Mouse (Mus musculus): ENCODE results near the gene Cdnf. TPM values are rescaled to one million over a fixed set of nuclear protein-coding genes. Genes with fewer than 3 reads are reported as not detected.

The Cdnf gene
- total RNA-seq, 4 experiments from 2014 or later = 46.1 to 59.1 (median 53.0) TPM

Other genes starting within 250 kb of the Cdnf start
- 10 to 100 TPM in 3 of 4 experiments, 1 to 10 TPM in 1; 10.0 to 17.1 (median 13.1) TPM for gene Nmt2, start 228.8 kb upstream of the Cdnf start, total RNA-seq (2022)
- gene Rpp38, start 180.4 kb upstream of the Cdnf start, total RNA-seq (2022) = 1 to 10 TPM; 5.3 to 9.1 (median 6.3) TPM
- 1 to 10 TPM in 1 of 4 experiments, not detected in 3; 1.4 TPM for gene Acbd7, start 176.9 kb upstream of the Cdnf start, total RNA-seq (2022)
- gene Olah, start 115.8 kb upstream of the Cdnf start, total RNA-seq (2022) = not detected
- not detected for gene Meig1, start 90.4 kb upstream of the Cdnf start, total RNA-seq (2022)
- gene Dclre1c, start 88.9 kb upstream of the Cdnf start, total RNA-seq (2022) = 1 to 10 TPM; 1.4 to 2.5 (median 2.1) TPM
- gene Suv39h2, start 38.0 kb upstream of the Cdnf start, total RNA-seq (2022) = 1 to 10 TPM in 1 of 4 experiments, under 1 TPM in 3; 0.59 to 1.4 (median 0.71) TPM
- gene Gm45902, start 240 bp upstream of the Cdnf start, total RNA-seq (2022) = under 1 TPM; 0.51 to 0.87 (median 0.73) TPM
- gene Hspa14, start 216 bp upstream of the Cdnf start, total RNA-seq (2022) = 10 to 100 TPM in 2 of 4 experiments, 1 to 10 TPM in 2; 8.3 to 11.1 (median 10.2) TPM
- gene Fam107b, start 57.5 kb downstream of the Cdnf start, total RNA-seq (2022) = 1 to 10 TPM in 3 of 4 experiments, under 1 TPM in 1; 0.94 to 3.6 (median 1.3) TPM